Mouse (Mus musculus) midbrain, postnatal 0 days (tissue): Measurements from ENCODE around the gene Ngly1. TPM values are rescaled to one million over a fixed set of nuclear protein-coding genes. Genes with fewer than 3 reads are reported as not detected.

Experiments used
- ATAC-seq: fragments of 200-750 bp; cut with Nextera tagmentation; 2 replicates; pipeline ENCODE4 v1.8.0; 2017; ENCODE audit warnings: moderate number of reproducible peaks, mild to moderate bottlenecking, moderate TSS enrichment, moderate library complexity; ENCODE audit not compliant: low FRiP score
- DNase-seq: peaks from one replicate; pipeline ENCODE4 v3.0.0-alpha.2; 2015; ENCODE audit warnings: low spot score
- H3K27ac ChIP-seq: fragments of 300-500 bp; sonication (generic); 2 replicates; pipeline ENCODE4 v1.5.1; 2014; ENCODE audit warnings: low read depth, mild to moderate bottlenecking, low read length, mixed read lengths
- H3K27me3 ChIP-seq: fragments of 300-500 bp; sonication (generic); 2 replicates; pipeline ENCODE4 v1.6.1; 2014; ENCODE audit warnings: low read length, control low read depth, mixed read lengths; ENCODE audit not compliant: insufficient read depth
- H3K36me3 ChIP-seq: fragments of 300-500 bp; sonication (generic); 2 replicates; pipeline ENCODE4 v1.6.1; 2014; ENCODE audit warnings: low read length, control low read depth, mixed read lengths; ENCODE audit not compliant: insufficient read depth
- H3K4me1 ChIP-seq: fragments of 300-500 bp; sonication (generic); 2 replicates; pipeline ENCODE4 v1.6.1; 2014; ENCODE audit warnings: mild to moderate bottlenecking, control low read depth, antibody characterized with exemption, low read length, mixed read lengths; ENCODE audit not compliant: insufficient read depth
- H3K4me2 ChIP-seq: fragments of 300-500 bp; sonication (generic); 2 replicates; pipeline ENCODE4 v1.6.1; 2014; ENCODE audit warnings: low read depth, mild to moderate bottlenecking, low read length, mixed read lengths; ENCODE audit not compliant: poor library complexity, severe bottlenecking
- H3K4me3 ChIP-seq: fragments of 300-500 bp; sonication (generic); 2 replicates; pipeline ENCODE4 v1.5.1; 2014; ENCODE audit warnings: low read depth, mild to moderate bottlenecking, low read length, moderate library complexity
- H3K9ac ChIP-seq: fragments of 300-500 bp; sonication (generic); replicated peaks from 2 replicates; pipeline ENCODE4 v1.6.1; 2014; ENCODE audit warnings: mild to moderate bottlenecking, low read length, moderate library complexity, mixed read lengths; ENCODE audit not compliant: poor library complexity, severe bottlenecking
- H3K9me3 ChIP-seq: fragments of 300-500 bp; sonication (generic); 2 replicates; pipeline ENCODE4 v1.6.1; 2016; ENCODE audit warnings: low read length, control low read depth
- CTCF ChIP-seq: IDR thresholded peaks from 2 replicates; pipeline ENCODE4 v1.5.1; 2016; ENCODE audit warnings: antibody characterized with exemption, mild to moderate bottlenecking
- WGBS: fragments of 180-500 bp; shearing (Covaris S2); extraction: QIAGEN DNeasy Blood & Tissue Kit; methylation state at CpG from one replicate; pipeline ENCODE4 v1.1.7; 2014; 5-methylcytosine and 5-hydroxymethylcytosine counted together
- polyA plus RNA-seq: library from polyadenylated mRNA; unstranded; fragments of >200 nt; fragmentation: Nextera tagmentation; extraction: Ambion mirVana; gene quantifications from 2 replicates; pipeline ENCODE4 v1.2.1, GENCODE M21; 2015
- total RNA-seq: library from RNA; depleted of rRNA; stranded (reverse); fragments of >200 nt; gene quantifications from 2 replicates; pipeline ENCODE4 v1.2.3, GENCODE M21; 2014; rRNA removed

Gene Ngly1
- total and polyA plus RNA-seq, 2 experiments from 2014 or later, result 16.4 to 23.8 TPM

- 73% methylated on average over 3 of the region's 3 CpGs for WGBS
- TF ChIP-seq CTCF, result no peak
- Histone ChIP-seq H3K4me2 (no peak overlapping the region), H3K9ac (no peak overlapping the region), H3K27me3 (no peaks in the 10 kb centered on the region), H3K4me3 (no peak overlapping the region), H3K4me1 (no peaks in the 10 kb centered on the region), H3K27ac (no peak overlapping the region), H3K9me3 (no peaks in the 10 kb centered on the region), H3K36me3 (no peaks in the 10 kb centered on the region)
- DNase-seq (no peak), ATAC-seq (no peak)
Observed at GRCm38 (mm10) chr14:16335835-16336417, 86.8 kb downstream of the Ngly1 start.

DNA sequence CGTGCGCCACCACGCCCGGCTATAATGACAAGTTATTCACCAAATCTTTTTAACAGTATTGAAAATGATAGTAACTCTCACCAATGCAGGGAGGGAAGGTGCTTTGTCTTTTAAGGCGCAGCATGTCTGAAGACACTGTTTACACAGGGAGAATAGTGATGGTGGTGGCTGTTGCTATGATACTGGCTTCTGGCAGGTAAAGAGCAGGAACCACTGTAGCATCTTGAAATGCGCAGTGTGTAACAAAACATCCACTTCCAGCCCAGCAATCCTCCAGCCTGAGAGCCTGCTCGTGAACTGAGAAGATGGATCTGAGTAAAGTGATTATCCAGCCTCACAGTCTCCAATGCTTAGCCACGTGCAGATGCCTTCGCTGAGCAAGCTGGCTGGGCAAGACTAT lies 98.4 kb downstream of the Ngly1 start:
- Histone ChIP-seq H3K27ac (no peak overlapping the region), H3K36me3 (no peaks in the 10 kb centered on the region), H3K9ac (no peak overlapping the region), H3K9me3 (no peaks in the 10 kb centered on the region), H3K4me1 (no peaks in the 10 kb centered on the region), H3K4me2 (no peak overlapping the region), H3K27me3 (no peaks in the 10 kb centered on the region), H3K4me3 (no peak overlapping the region)
- DNase-seq (no peak), ATAC-seq (no peak)
- no peak for TF ChIP-seq CTCF
- WGBS, result 67% methylated on average over 9 of the region's 9 CpGs

DNA sequence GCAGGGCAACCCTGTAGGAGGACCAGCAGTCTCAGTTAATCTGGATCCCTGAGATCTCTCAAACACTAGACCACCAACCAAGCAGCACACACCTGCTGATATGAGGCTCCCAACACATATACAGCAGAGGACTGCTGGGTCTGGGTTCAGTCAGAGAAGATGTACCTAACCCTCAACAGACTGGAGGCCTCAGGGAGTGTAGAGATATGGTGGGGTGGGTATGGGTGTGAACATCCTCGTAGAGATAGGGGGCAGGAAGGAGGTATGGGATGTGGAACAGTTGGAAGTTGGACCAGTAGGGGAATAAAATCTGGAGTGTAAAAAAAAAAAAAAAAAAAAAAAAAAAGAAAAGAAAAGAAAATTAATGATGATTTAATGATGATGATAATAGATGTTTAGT lies 110.6 kb downstream of the Ngly1 start:
- WGBS, result 80% methylated on average over 1 of the region's 1 CpGs
- no peaks in the 10 kb centered on the region for H3K27me3 ChIP-seq

More for the DNA sequence above, 110.6 kb downstream of the Ngly1 start:
- Histone ChIP-seq H3K36me3 (no peaks in the 10 kb centered on the region), H3K9me3 (no peaks in the 10 kb centered on the region), H3K4me3 (no peak overlapping the region), H3K9ac (no peak overlapping the region), H3K4me1 (0 out of 2 replicates have a peak, but pooled peaks cover 3% of the 10 kb centered on the region), H3K27ac (no peak overlapping the region), H3K4me2 (no peak overlapping the region)
- ATAC-seq (no peak), DNase-seq (no peak)
- TF ChIP-seq CTCF, result no peak

Other genes starting within 250 kb of the Ngly1 start
- 5.0 and 5.5 TPM in 2 replicates for gene Oxsm, start 528 bp downstream of the Ngly1 start, total RNA-seq
- 1.3 TPM in 2 replicates for gene Oxsm, start 528 bp downstream of the Ngly1 start, polyA plus RNA-seq
- gene Top2b, start 115.9 kb downstream of the Ngly1 start, total RNA-seq, result 136 and 214 TPM in 2 replicates
- gene Top2b, start 115.9 kb downstream of the Ngly1 start, polyA plus RNA-seq, result 40.8 and 55.8 TPM in 2 replicates